Comparison of ENCODE assay signal across 8 mouse cellular contexts in the genomic region with DNA sequence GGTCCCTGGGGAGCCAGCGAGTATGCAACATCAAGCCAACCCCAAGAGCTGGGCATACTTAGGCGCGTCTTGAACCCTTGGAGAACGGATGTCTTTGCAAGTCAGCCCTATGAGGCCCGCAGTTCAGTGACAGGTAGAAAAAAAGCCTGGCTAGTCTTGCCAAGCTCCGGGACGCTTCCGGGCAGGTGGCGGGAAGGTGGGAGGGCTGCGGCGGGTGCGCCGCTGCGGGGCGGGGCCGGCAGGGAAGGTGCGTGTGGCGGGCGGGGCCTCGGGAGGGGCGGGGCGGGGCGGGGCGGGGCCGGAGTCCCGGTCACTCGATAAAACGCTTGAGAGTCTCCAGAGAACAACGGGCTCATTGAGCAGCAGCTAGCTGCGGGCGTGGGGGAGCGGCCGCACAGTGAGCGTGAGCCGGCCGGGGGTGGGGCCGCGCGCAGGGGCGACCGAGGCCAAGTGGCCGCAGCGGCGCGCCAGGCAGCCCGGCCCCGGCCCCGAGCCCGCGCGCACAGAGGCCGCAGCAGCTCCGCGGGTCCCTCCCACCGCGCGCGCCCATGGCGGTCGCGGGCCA. TPM values are rescaled to one million over a fixed set of nuclear protein-coding genes. Genes with fewer than 3 reads are reported as not detected.
A peak's percentile ranks its signal among the peaks of the same experiment; 100 is the strongest.
DNase-seq lines count a peak whose midpoint lies in the region; ATAC-seq and TF ChIP-seq lines count a peak whose summit lies in the region.

No protein-coding gene starts in this region.

- DNase-seq in kidney, postnatal 0 days (ENCODE audit: low spot score), result peak; percentile 72
- DNase-seq in neural tube, embryonic 10.5 days (ENCODE audit: extremely low spot score, low spot score), result peak; percentile 76

- H3K9me3 ChIP-seq in ES-Bruce4 (replicated peaks; ENCODE audit: control insufficient read depth, insufficient read depth, low read length, poor library complexity, severe bottlenecking), result no peaks in the 10 kb centered on the region
- no peaks in the 10 kb centered on the region for H3K9me3 ChIP-seq in erythroblast, embryonic 14.5 days (ENCODE audit: control insufficient read depth, low read length)
- H3K9me3 ChIP-seq in heart, embryonic 15.5 days (replicated peaks), result no peaks in the 10 kb centered on the region
- H3K9me3 ChIP-seq in kidney, postnatal 0 days (replicated peaks; ENCODE audit: low read length), result no peaks in the 10 kb centered on the region
- H3K9me3 ChIP-seq in liver, embryonic 16.5 days (replicated peaks; ENCODE audit: control insufficient read depth, low read length), result no peaks in the 10 kb centered on the region
- H3K9me3 ChIP-seq in stomach, embryonic 16.5 days (replicated peaks; ENCODE audit: control insufficient read depth, low read length), result no peaks in the 10 kb centered on the region

- peaks cover 3% of the 10 kb centered on the region for H3K4me1 ChIP-seq in ES-Bruce4 (ENCODE audit: control insufficient read depth, insufficient read depth, low read length)
- peaks cover 3% of the 10 kb centered on the region for H3K4me1 ChIP-seq in brown adipose tissue, adult 24 weeks (ENCODE audit: control insufficient read depth, insufficient read depth, insufficient read length, low read length)
- peaks cover 15% of the 10 kb centered on the region for H3K4me1 ChIP-seq in erythroblast, embryonic 14.5 days (ENCODE audit: control insufficient read depth)
- peaks cover 23% of the 10 kb centered on the region for H3K4me1 ChIP-seq in heart, embryonic 15.5 days (replicated peaks)
- peaks cover 3% of the 10 kb centered on the region; the same call in 1 of the 2 replicates for H3K4me1 ChIP-seq in kidney, postnatal 0 days (replicated peaks; ENCODE audit: insufficient read depth, low read length)
- H3K4me1 ChIP-seq in liver, embryonic 16.5 days (ENCODE audit: control insufficient read depth, low read depth, low read length), result peaks cover 11% of the 10 kb centered on the region
- H3K4me1 ChIP-seq in stomach, embryonic 16.5 days (ENCODE audit: control insufficient read depth, insufficient read depth, low read length), result peaks cover 5% of the 10 kb centered on the region; the same call in 1 of the 2 replicates

- H3K9ac ChIP-seq in ES-Bruce4 (ENCODE audit: low read depth, poor library complexity, severe bottlenecking), result peak overlapping the region; percentile 82
- peak overlapping the region; percentile 86 for H3K9ac ChIP-seq in heart, embryonic 15.5 days
- peak overlapping the region; percentile 78 for H3K9ac ChIP-seq in kidney, postnatal 0 days (ENCODE audit: low read depth, low read length)
- peak overlapping the region; percentile 62 for H3K9ac ChIP-seq in liver, embryonic 16.5 days (ENCODE audit: low read depth, low read length)
- peak overlapping the region; percentile 85 for H3K9ac ChIP-seq in stomach, embryonic 16.5 days (ENCODE audit: low read length)

- WGBS in heart, embryonic 15.5 days, result under 1% methylated on average over 47 of the region's 61 CpGs
- WGBS in kidney, postnatal 0 days, result under 1% methylated on average over 56 of the region's 61 CpGs
- under 1% methylated on average over 59 of the region's 61 CpGs for WGBS in liver, embryonic 16.5 days (ENCODE audit: insufficient replicate concordance)
- WGBS in stomach, embryonic 16.5 days, result 1% methylated on average over 34 of the region's 61 CpGs

- TF ChIP-seq EP300 in ES-Bruce4 (IDR thresholded peaks at IDR 0.05; ENCODE audit: insufficient read depth, low read depth, low read length), result no peak

- peak overlapping the region; percentile 92 for H3K4me3 ChIP-seq in ES-Bruce4 (ENCODE audit: low read depth, low read length)
- peak overlapping the region; percentile 91 for H3K4me3 ChIP-seq in brown adipose tissue, adult 24 weeks (ENCODE audit: insufficient read depth, low read depth, low read length)
- peak overlapping the region; percentile 65 for H3K4me3 ChIP-seq in erythroblast, embryonic 14.5 days (replicated peaks)
- H3K4me3 ChIP-seq in heart, embryonic 15.5 days, result peak overlapping the region; percentile 96
- peak overlapping the region; percentile 79 for H3K4me3 ChIP-seq in kidney, postnatal 0 days (replicated peaks; ENCODE audit: low read depth, low read length)
- H3K4me3 ChIP-seq in liver, embryonic 16.5 days (ENCODE audit: low read depth, low read length), result peak overlapping the region; percentile 71
- H3K4me3 ChIP-seq in stomach, embryonic 16.5 days (replicated peaks; ENCODE audit: low read length), result peak overlapping the region; percentile 78

- peak overlapping the region; percentile 94 for H3K4me2 ChIP-seq in heart, embryonic 15.5 days
- H3K4me2 ChIP-seq in kidney, postnatal 0 days (ENCODE audit: low read length), result peak overlapping the region; percentile 92
- peak overlapping the region; percentile 93 for H3K4me2 ChIP-seq in liver, embryonic 16.5 days (ENCODE audit: low read depth, low read length)
- H3K4me2 ChIP-seq in stomach, embryonic 16.5 days (ENCODE audit: low read depth, low read length), result peak overlapping the region; percentile 72

- 0 out of 2 replicates have a peak overlapping the region, but pooled peaks have one; percentile 17 for H3K27ac ChIP-seq in ES-Bruce4 (ENCODE audit: insufficient read depth, low read length)
- H3K27ac ChIP-seq in brown adipose tissue, adult 24 weeks (replicated peaks; ENCODE audit: low read depth, low read length), result peak overlapping the region; percentile 82
- H3K27ac ChIP-seq in heart, embryonic 15.5 days, result peak overlapping the region; percentile 88
- peak overlapping the region; percentile 83 for H3K27ac ChIP-seq in kidney, postnatal 0 days
- H3K27ac ChIP-seq in liver, embryonic 16.5 days (ENCODE audit: low read length), result no peak overlapping the region; the same call in 1 of the 2 replicates
- peak overlapping the region; percentile 89 for H3K27ac ChIP-seq in stomach, embryonic 16.5 days (ENCODE audit: low read length)

- no peak for TF ChIP-seq CTCF in ES-Bruce4 (IDR thresholded peaks at IDR 0.05; ENCODE audit: low read depth, low read length)
- TF ChIP-seq CTCF in kidney, postnatal 0 days (IDR thresholded peaks at IDR 0.05; ENCODE audit: low read depth), result no peak

- TF ChIP-seq POLR2A in ES-Bruce4 (IDR thresholded peaks at IDR 0.05; ENCODE audit: insufficient read depth, low read length), result peak; percentile 49

- H3K36me3 ChIP-seq in ES-Bruce4 (ENCODE audit: control insufficient read depth, insufficient read depth, low read length, poor library complexity, severe bottlenecking), result no peaks in the 10 kb centered on the region
- no peaks in the 10 kb centered on the region for H3K36me3 ChIP-seq in erythroblast, embryonic 14.5 days (ENCODE audit: control insufficient read depth)
- H3K36me3 ChIP-seq in heart, embryonic 15.5 days, result no peaks in the 10 kb centered on the region
- H3K36me3 ChIP-seq in kidney, postnatal 0 days (ENCODE audit: insufficient read depth, low read length), result no peaks in the 10 kb centered on the region
- H3K36me3 ChIP-seq in liver, embryonic 16.5 days (ENCODE audit: control insufficient read depth, insufficient read depth), result no peaks in the 10 kb centered on the region
- H3K36me3 ChIP-seq in stomach, embryonic 16.5 days (ENCODE audit: control insufficient read depth, insufficient read depth, low read length), result no peaks in the 10 kb centered on the region

- ATAC-seq in heart, embryonic 15.5 days (replicated peaks; ENCODE audit: insufficient number of reproducible peaks, insufficient read depth, low FRiP score, low read depth), result peak; percentile 89
- peak; percentile 92 for ATAC-seq in kidney, postnatal 0 days (replicated peaks; ENCODE audit: low FRiP score, low read depth)
- ATAC-seq in liver, embryonic 16.5 days (ENCODE audit: low read depth), result peak; percentile 86
- ATAC-seq in stomach, embryonic 16.5 days (ENCODE audit: insufficient read depth, low FRiP score), result peak; percentile 96

- H3K27me3 ChIP-seq in ES-Bruce4 (ENCODE audit: control insufficient read depth, insufficient read depth, low read length, poor library complexity, severe bottlenecking), result no peaks in the 10 kb centered on the region
- H3K27me3 ChIP-seq in erythroblast, embryonic 14.5 days (ENCODE audit: control insufficient read depth), result peaks cover 49% of the 10 kb centered on the region
- H3K27me3 ChIP-seq in heart, embryonic 15.5 days, result no peaks in the 10 kb centered on the region
- H3K27me3 ChIP-seq in kidney, postnatal 0 days (ENCODE audit: insufficient read depth, low read length), result no peaks in the 10 kb centered on the region
- H3K27me3 ChIP-seq in liver, embryonic 16.5 days (ENCODE audit: control insufficient read depth, insufficient read depth, low read depth, low read length), result peaks cover 29% of the 10 kb centered on the region
- H3K27me3 ChIP-seq in stomach, embryonic 16.5 days (ENCODE audit: control insufficient read depth, insufficient read depth, low read length), result 0 out of 2 replicates have a peak, but pooled peaks cover 3% of the 10 kb centered on the region

RNA-seq across cellular contexts. Expression of gene Itga6, which starts 41.3 kb away (rescaled TPM):
- polyA plus RNA-seq in ES-Bruce4 (2011; ENCODE audit: insufficient read depth, insufficient read length, low read depth, missing spikeins), result 143 and 151 TPM in 2 replicates
- polyA plus RNA-seq in brown adipose tissue, adult 24 weeks (2012; ENCODE audit: insufficient read depth, insufficient read length, missing spikeins), result 14.9 and 28.2 TPM in 2 replicates
- 0.03 TPM in 1 of 2 replicates, not detected in the other for polyA plus RNA-seq in erythroblast, embryonic 14.5 days (2012)
- polyA plus RNA-seq in heart, embryonic 15.5 days (2015; fragmentation: Nextera tagmentation; extraction: Ambion mirVana), result 48.5 and 52.8 TPM in 2 replicates
- 82.4 and 84.5 TPM in 2 replicates for polyA plus RNA-seq in kidney, postnatal 0 days (2015; fragmentation: Nextera tagmentation; extraction: Ambion mirVana)
- polyA plus RNA-seq in liver, embryonic 16.5 days (2015; fragmentation: Nextera tagmentation; extraction: Ambion mirVana), result 4.0 and 5.3 TPM in 2 replicates
- polyA plus RNA-seq in stomach, embryonic 16.5 days (2015; fragmentation: Nextera tagmentation; extraction: Ambion mirVana), result 40.7 and 47.1 TPM in 2 replicates
